Mouse (Mus musculus) layer of hippocampus, adult 8-10 months (tissue): Measurements from ENCODE around the gene Ifitm3. TPM values are rescaled to one million over a fixed set of nuclear protein-coding genes. Genes with fewer than 3 reads are reported as not detected.
"Not testable (repeated sequence)": the region's sequence is repeated elsewhere in the genome, so short reads cannot be mapped to it uniquely, and the experiment has no call there.

ENCODE experiments used
- DNase-seq, 2 experiments: peaks; one replicate each; pipeline ENCODE4 v3.0.0; 2022; ENCODE audit warnings: low spot score in 2 of 2
- total RNA-seq, 4 experiments: library from RNA; stranded (reverse); gene quantifications; 2 replicates each; pipeline ENCODE4 v1.2.4; 2022

Gene Ifitm3
- total RNA-seq, 4 experiments from 2014 or later: 9.0 to 40.6 (median 20.8) TPM

GRCm38 (mm10) chr7:141003248-141004010, 7.1 kb downstream of the Ifitm3 start:
- no peak for DNase-seq

DNA sequence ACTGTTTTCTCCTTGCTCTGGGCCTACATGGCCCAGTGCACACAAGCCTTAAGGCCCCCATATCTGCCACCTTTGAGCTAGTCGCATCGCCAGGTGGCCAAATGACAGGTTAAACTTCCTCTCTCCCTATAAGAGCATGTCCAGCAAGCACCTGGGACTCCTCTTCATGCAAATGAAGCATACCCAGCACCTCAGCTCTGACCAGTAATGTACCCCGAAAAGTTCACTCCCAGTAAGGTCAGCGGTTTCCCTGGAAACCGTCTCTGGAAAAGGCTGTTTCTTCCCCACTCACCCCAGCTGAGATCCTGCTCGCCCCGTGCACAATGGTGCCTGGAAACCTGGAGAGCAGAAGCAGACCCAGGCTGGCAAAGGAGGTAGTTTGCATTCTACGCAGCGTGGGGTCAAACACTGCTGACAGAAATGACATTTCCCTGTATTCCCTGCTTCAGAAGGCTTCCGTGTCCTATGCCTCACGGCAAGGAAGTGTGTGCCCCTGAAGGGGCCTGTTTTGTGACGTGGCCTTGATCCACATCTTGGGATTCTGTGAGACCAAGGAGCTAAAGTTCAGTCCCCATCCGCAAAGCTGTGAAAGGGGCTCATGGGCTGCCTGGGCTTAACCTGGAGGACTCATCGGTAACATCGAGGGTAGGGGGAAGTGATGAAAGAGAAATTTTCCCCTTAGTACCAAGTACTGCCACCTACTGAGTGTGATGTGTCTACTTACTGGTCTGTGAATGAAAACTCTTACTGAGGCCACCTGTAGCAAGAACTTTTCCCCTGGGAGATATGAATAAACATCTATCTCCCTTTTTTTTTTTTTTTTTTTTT, 9.5 kb downstream of the Ifitm3 start:
- DNase-seq: no peak

DNA sequence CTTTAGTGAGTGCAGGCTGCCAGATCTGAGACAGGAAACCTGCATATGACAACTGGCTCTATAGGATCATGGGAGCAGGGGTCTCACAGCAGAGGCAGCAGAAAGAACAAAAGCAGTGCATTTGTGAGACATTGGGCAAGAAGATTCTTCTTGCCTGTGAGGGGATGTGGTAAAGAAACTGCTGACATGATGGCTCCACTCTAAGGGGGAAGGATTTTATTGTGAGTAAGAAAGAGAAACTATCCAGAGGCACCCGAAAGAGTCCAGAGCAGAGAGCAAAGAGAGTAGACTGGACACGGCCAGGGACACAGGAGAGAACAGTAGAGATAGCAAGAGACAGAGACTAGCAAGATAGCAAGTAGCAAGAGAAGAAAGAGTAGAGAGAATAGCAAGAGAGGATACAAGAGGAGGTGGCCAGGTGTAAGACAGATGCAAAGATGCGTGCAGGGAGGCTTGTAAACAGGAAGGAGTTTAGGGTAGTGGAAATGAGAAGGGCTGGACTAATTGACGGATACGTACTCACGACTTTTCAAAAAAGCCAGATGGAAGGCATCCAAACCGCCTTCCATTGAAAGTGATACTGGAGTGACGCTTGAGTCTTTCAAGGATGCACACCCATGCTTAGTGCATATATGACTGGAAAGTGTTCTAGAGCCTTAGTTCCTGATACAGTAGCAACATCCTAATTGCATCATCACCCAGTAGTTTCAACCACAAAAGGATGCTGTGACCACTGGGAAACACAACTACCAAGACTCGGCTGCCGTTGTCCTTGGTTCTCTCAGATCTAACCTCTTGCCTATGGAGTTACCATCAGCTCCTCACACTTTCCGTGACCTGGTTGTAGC, 11.5 kb downstream of the Ifitm3 start:
- no peak for DNase-seq

DNA sequence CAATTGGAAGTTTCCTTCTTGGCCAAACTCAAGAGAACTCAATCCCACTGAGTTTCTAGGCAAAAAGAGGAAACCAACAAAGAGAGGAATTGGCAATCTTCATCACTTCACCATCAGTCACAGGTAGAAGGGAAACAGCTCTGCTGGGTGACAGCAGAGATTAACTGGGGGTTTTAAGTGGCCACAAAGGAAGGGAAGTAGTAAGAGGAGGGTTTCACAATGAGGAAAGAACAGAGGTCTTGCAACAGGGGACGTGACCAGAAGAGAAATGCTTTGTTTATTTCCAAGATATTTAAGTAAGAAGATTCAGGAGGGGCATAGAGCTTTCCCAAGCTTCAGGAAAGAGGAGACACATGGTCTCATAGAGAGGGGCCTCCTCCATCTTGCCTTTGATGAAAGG, 12.8 kb downstream of the Ifitm3 start:
- no peak for DNase-seq

- DNase-seq: no peak
Measured at GRCm38 (mm10) chr7:140991117-140991689, 19.4 kb downstream of the Ifitm3 start.

GRCm38 (mm10) chr7:140990622-140991021, 19.9 kb downstream of the Ifitm3 start:
- no peak for DNase-seq

DNA sequence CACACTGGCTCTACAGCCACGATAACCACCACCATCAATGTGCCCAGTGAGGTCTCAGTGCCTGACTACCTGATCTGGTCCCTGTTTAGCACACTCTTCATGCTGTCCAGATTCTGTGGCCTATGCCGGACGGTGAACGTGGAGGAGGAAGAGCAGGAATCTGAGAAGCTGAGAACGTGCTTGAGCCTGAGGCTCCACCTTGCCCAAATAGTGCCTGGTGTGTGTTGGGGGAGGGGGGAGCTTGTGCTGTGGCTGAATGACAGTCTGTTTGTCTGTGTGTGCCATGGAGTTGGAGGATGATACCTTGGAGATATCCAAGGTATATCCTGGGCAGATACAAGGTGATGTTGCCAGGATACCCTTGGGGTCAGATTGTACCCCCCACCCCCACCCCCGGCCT, 20.4 kb downstream of the Ifitm3 start:
- no peak for DNase-seq

DNA sequence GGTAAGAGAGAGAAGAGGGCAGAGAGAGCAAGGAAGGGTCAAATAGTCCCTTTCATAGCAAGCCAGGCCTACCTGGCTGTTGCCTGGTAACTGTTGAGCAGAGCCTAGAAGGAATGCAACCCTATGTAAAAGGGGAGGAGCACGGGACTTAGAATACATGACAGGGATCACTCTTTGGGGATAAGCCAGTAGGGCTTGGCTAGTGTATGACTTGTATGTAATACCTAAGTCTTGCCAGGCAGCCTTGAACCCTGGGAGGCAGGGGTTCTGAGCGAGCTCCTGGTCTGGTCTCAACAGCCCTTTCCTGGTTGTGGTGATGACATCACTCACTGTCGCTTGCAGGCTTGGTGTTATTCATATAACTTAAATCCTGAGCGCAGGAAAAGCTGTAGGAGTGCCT, 21.5 kb downstream of the Ifitm3 start:
- DNase-seq: no peak

DNA sequence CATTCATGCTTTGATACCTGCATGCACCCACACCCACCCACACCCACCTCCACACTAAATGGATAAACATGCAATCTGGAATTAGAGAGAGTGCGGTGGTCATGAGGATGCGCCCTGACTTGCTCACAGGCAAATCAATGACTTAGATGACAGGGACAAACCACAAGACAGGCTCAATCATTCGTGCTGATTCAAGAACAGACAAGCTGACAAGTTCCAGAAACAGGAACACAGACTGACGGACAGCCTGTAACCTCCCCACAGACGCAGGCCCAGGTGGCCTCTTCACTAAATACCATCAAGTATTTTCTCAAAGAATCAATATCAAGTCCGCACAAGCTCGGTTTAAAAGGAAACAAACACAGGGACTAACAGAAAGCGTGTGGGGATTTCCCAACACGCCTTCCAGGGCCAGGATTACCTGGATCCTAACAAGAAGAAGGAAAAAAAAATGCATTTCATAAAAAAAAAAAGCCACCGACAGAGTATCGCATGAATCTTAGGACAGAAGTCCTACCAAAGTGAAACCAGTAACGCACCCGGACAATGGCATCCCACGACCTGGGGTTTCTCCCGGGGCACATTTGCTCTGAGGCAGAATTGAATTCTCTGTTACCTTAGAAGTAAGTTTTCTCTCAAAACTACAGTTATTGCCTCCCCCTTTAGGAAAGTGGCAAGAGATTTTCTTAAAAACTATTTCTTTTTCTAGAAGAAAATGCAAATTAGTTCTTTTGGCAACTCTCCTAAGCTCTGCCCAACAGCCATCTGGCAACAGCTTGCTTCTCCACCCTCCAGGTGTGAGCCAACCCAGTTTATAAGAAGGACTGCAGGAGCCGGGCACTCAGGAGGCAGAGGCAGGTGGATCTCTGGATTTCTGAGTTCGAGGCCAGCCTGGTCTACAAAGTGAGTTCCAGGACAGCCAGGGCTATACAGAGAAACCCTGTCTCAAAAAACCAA, 23.1 kb downstream of the Ifitm3 start:
- DNase-seq: peak; percentile 21 to 24

DNA sequence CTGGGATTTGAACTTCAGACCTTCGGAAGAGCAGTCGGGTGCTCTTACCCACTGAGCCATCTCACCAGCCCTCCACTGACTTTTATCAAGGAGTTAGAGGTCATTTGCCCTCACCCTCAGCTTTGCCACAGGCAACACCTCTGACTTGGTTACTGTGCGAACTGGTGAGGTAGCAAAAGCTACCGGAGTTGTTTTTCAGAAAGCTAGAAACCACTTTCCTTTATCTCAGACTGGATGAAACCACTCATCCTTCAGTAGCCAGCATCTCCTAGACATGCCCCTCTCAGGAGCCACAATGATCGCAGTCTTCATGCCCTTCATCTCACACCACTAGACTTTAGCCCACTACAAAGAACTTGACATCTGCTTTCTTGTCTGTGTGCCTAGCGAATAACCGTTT, 27.6 kb downstream of the Ifitm3 start:
- DNase-seq: no peak

GRCm38 (mm10) chr7:140981704-140982103, 28.9 kb downstream of the Ifitm3 start:
- DNase-seq: no peak

DNA sequence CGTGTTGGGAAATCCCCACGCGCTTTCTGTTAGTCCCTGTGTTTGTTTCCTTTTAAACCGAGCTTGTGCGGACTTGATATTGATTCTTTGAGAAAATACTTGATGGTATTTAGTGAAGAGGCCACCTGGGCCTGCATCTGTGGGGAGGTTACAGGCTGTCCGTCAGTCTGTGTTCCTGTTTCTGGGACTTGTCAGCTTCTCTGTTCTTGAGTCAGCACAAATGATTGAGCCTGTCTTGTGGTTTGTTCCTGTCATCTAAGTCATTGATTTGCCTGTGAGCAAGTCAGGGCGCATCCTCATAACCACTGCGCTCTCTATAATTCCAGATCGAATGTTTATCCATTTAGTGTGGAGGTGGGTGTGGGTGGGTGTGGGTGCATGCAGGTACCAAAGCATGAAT, 33.9 kb downstream of the Ifitm3 start:
- DNase-seq: not testable (repeated sequence)

- no peak for DNase-seq
Measured at GRCm38 (mm10) chr7:140975465-140975864, 35.1 kb downstream of the Ifitm3 start.

GRCm38 (mm10) chr7:140974940-140975339, 35.6 kb downstream of the Ifitm3 start:
- DNase-seq: no peak

DNA sequence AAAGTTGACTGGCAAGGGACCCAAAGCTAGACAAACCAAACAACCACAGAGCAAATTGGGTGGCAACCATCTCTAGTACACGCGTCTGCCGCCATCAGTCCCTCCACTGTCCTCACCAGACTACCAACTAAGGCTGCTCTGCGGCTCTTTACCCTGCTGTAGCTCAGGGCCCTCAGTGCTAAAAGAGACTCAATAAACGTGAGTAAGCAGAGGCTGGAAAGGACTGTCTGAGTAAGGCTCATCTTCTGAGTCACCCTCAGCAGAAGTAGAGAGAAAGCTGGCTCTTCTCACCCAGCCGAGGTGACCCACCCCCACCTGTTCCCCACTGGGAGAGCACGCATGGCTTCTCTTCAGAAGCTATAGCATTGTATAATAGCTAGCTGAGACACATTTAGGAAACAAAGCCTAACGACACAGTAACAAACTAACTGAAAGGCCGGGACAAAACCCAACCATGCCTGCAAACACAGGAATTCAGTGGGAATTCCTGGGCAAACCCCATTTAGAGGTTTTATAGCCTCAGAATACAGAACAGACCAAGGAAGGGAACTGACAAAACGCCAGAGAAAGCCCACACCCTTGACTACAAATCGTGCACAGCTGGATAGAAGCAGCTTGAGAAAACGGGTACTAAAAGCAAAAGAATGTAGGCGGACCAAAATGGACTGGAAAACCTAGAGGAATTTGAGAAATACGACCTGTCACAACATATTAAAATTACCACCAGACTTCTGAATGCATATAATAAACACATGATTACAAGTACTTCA, 37.0 kb downstream of the Ifitm3 start:
- DNase-seq: no peak

DNA sequence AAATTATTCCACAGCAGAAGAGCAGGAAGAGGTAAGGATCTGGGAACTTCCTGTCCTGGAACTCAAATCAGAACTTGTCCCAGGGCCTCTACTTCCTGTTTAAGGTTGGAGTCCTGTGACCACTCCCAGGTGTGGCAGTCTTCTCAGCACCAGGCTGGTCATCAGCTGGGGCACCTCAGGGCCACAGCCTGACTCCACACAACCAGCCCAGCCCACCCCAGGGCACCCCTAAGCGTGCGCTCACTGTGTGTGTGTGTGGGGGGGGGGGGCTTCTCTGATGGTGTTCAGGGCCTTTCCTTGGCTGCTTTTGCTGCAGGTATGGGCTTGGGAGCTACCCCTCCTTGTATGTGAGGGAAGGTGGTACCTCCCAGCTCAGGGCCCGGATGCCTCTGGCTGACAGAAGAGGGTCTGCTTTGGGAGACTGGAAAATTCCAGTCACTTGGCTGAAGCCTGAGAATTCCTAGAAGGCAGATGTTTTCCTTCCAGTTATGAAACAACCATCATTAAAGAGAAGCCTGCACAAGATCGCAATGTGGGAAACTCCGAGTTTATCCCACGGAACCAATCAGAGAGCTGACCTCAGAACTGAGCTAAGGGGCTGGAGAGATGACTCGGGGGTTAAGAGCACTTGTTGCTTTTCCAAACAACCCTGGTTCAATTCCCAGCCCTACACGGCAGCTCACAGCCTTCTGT, 38.9 kb downstream of the Ifitm3 start:
- DNase-seq: no peak

DNA sequence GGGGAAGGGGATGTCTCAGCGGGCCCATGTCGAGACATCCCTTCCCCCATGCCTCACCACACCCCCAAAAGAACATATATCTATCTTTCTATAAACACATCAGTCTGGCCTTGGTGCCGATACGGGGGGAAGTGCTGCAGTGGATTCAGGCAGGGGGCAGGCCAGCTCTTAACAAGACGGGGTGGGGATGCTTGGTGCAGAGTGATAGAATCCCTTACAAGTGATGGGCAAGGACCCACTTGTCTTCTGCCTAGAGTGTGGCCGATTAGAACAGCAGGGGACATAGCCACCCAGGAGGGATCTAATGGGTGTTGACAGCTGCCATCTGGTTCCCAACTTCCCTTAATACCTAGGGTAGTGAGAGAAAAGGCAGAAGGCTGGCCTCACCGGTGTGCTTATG, 39.6 kb downstream of the Ifitm3 start:
- DNase-seq: no peak

- DNase-seq: not testable (repeated sequence)
Measured at GRCm38 (mm10) chr7:140968710-140969109, 41.9 kb downstream of the Ifitm3 start.
